Mouse (Mus musculus) hindbrain, postnatal 0 days (tissue): ENCODE measurements around the gene Wdfy2. TPM values are rescaled to one million over a fixed set of nuclear protein-coding genes. Genes with fewer than 3 reads are reported as not detected.

ENCODE experiments used
- ATAC-seq: fragments of 200-750 bp; cut with Nextera tagmentation; 2 replicates; pipeline ENCODE4 v1.8.0; 2017; ENCODE audit warnings: mild to moderate bottlenecking, moderate TSS enrichment, moderate library complexity
- DNase-seq: peaks from one replicate; pipeline ENCODE4 v3.0.0-alpha.2; 2015; ENCODE audit warnings: low spot score
- H3K27ac ChIP-seq: fragments of 300-500 bp; sonication (generic); 2 replicates; pipeline ENCODE4 v1.5.1; 2014; ENCODE audit warnings: mild to moderate bottlenecking
- H3K27me3 ChIP-seq: fragments of 300-500 bp; sonication (generic); 2 replicates; pipeline ENCODE4 v1.6.1; 2014; ENCODE audit warnings: low read length, mixed read lengths; ENCODE audit not compliant: insufficient read depth
- H3K36me3 ChIP-seq: fragments of 300-500 bp; sonication (generic); 2 replicates; pipeline ENCODE4 v1.6.1; 2014; ENCODE audit warnings: low read length, mixed read lengths; ENCODE audit not compliant: insufficient read depth
- H3K4me1 ChIP-seq: fragments of 300-500 bp; sonication (generic); 2 replicates; pipeline ENCODE4 v1.6.1; 2014; ENCODE audit warnings: antibody characterized with exemption, low read length, mixed read lengths; ENCODE audit not compliant: insufficient read depth
- H3K4me2 ChIP-seq: fragments of 300-500 bp; sonication (generic); 2 replicates; pipeline ENCODE4 v1.6.1; 2014; ENCODE audit warnings: low read depth, mild to moderate bottlenecking, low read length, moderate library complexity, mixed read lengths
- H3K4me3 ChIP-seq: fragments of 300-500 bp; sonication (generic); 2 replicates; pipeline ENCODE4 v1.5.1; 2014; ENCODE audit warnings: low read length
- H3K9ac ChIP-seq: fragments of 300-500 bp; sonication (generic); replicated peaks from 2 replicates; pipeline ENCODE4 v1.6.1; 2014; ENCODE audit warnings: mild to moderate bottlenecking, low read length, moderate library complexity, mixed read lengths
- H3K9me3 ChIP-seq: fragments of 300-500 bp; sonication (generic); 2 replicates; pipeline ENCODE4 v1.6.1; 2016; ENCODE audit warnings: low read length, mixed read lengths
- CTCF ChIP-seq: IDR thresholded peaks from 2 replicates; pipeline ENCODE4 v1.5.1; 2016; ENCODE audit warnings: antibody characterized with exemption, control low read depth, low read depth
- WGBS: fragments of 180-500 bp; shearing (Covaris S2); extraction: QIAGEN DNeasy Blood & Tissue Kit; methylation state at CpG from one replicate; pipeline ENCODE4 v1.1.7; 2014; 5-methylcytosine and 5-hydroxymethylcytosine counted together
- polyA plus RNA-seq: library from polyadenylated mRNA; unstranded; fragments of >200 nt; fragmentation: Nextera tagmentation; extraction: Ambion mirVana; gene quantifications from 2 replicates; pipeline ENCODE4 v1.2.1, GENCODE M21; 2015
- total RNA-seq: library from RNA; depleted of rRNA; stranded (reverse); fragments of >200 nt; gene quantifications from 2 replicates; pipeline ENCODE4 v1.2.3, GENCODE M21; 2014

Wdfy2 gene
- total and polyA plus RNA-seq, 2 experiments from 2014 or later: 4.6 to 20.6 TPM

DNA sequence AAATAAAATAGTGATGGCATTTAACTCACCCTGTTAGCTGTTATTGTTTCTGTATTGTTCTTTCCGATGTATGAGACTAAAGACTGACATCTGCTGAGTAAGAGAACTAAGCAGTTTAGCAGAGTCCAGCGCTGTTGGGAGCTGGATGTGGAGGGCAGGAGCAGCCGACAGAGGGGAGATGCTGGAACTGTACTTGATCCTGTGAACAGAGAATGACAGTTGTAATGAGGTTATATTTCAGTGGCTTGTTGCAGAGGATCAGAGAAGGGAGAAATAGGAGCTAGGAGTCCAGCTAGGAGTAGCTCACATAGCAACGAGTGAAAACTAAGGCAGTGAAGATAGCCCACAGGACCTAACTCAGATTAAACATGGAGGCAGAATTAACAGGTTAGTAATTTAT lies 36.3 kb downstream of the Wdfy2 start:
- Histone ChIP-seq H3K4me1 (no peaks in the 10 kb centered on the region), H3K36me3 (no peaks in the 10 kb centered on the region), H3K4me2 (no peak overlapping the region), H3K9ac (no peak overlapping the region), H3K27ac (no peak overlapping the region), H3K9me3 (no peaks in the 10 kb centered on the region), H3K27me3 (no peaks in the 10 kb centered on the region), H3K4me3 (no peak overlapping the region)
- no peak for ATAC-seq
- DNase-seq: no peak
- WGBS: 34% methylated on average over 4 of the region's 4 CpGs
- no peak for TF ChIP-seq CTCF

DNA sequence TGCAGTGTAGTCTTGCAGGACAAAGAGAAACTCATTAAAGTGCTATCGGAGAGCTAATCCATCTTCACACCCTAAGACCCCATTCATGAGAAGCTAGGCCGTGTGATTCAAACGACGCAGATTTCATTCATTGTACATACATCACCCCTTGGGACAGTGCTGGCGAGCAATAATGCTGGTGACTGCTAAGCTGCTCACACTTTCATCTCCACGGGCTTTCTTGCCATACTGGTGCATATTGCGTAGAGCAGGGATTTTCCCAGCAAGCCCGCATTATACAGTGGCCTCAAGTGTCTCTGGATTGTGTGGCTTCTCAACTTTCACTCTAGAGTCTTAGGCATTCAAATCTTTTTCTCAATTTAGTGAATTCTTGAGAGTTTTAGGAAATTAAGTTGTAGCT lies 36.9 kb downstream of the Wdfy2 start:
- Histone ChIP-seq H3K4me3 (no peak overlapping the region), H3K9me3 (no peaks in the 10 kb centered on the region), H3K4me1 (peaks cover under 1% of the 10 kb centered on the region; the same call in 1 of the 2 replicates), H3K27me3 (no peaks in the 10 kb centered on the region), H3K9ac (no peak overlapping the region), H3K4me2 (no peak overlapping the region), H3K27ac (no peak overlapping the region), H3K36me3 (no peaks in the 10 kb centered on the region)
- DNase-seq: peak; percentile 16
- WGBS: 40% methylated on average over 8 of the region's 8 CpGs
- TF ChIP-seq CTCF: no peak
- no peak for ATAC-seq

DNA sequence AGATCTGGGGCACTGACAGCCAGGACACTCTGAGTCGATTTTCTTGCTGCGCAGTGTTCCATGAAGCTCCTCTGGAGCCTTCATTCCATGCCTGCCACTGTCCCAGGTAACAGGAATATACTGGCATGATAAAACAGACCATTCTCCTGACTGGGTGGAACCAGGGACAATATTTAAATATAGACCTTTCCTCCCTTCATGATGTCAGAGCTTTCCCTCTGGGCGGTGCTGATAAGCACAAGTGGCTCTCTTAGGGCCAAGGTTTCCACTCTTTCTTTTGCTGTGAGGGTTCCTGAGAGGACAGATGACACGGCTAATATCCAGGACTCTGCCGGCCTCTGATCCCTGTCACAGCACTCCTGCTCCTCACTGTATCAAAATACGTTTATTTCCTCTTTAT lies 40.6 kb downstream of the Wdfy2 start:
- 66% methylated on average over 6 of the region's 6 CpGs for WGBS

DNA sequence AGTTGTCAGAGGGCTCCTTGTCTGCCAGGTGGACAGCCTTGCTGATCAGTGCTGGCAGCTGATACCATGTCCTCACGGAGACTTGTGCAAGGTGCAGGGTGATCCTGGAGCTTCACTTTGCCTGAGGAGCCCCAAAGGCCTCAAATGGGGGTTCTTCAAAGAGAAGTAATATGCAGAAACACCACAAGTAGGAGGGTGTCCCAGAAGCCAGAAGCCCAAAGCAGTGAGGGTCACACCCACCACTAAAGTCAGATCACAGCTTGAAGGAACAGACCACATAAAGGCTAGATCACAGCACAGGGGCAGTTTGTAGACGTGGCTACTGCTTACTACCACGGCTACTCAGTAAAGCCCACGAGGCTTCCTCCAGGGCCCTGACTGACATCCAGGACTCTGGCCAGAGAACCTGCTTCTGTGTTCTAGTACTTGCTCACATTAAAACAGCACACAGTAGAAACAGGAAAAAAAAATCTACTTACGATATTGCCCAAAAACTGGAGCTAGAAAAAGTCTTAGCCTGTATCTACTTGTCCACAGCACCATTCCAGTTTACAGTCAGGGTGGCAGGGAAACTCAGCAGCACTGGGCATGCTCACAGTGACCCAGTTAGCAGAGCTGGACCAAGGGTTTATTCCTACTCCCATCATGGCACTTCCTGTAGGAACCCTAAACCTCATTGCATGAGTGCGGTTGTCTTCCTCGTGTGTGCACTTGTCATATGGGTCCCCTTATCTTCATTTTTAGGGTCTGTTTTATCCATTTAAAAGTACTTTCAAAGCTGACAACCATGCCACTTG lies 41.4 kb downstream of the Wdfy2 start:
- ATAC-seq (no peak), DNase-seq (no peak)
- Histone ChIP-seq H3K27me3 (no peaks in the 10 kb centered on the region), H3K9ac (no peak overlapping the region), H3K4me2 (no peak overlapping the region), H3K4me3 (no peak overlapping the region), H3K4me1 (peaks cover 18% of the 10 kb centered on the region; the same call in 1 of the 2 replicates), H3K36me3 (no peaks in the 10 kb centered on the region), H3K9me3 (no peaks in the 10 kb centered on the region), H3K27ac (peak overlapping the region; percentile 75; the same call in 1 of the 2 replicates)
- TF ChIP-seq CTCF: no peak
- WGBS: 56% methylated on average over 7 of the region's 7 CpGs

More for the DNA sequence above, 40.6 kb downstream of the Wdfy2 start:
- Histone ChIP-seq H3K4me1 (peaks cover 18% of the 10 kb centered on the region; the same call in 1 of the 2 replicates), H3K36me3 (no peaks in the 10 kb centered on the region), H3K9ac (no peak overlapping the region), H3K4me3 (no peak overlapping the region), H3K4me2 (no peak overlapping the region), H3K9me3 (no peaks in the 10 kb centered on the region), H3K27ac (no peak overlapping the region), H3K27me3 (no peaks in the 10 kb centered on the region)
- DNase-seq (no peak), ATAC-seq (no peak)
- TF ChIP-seq CTCF: no peak

DNA sequence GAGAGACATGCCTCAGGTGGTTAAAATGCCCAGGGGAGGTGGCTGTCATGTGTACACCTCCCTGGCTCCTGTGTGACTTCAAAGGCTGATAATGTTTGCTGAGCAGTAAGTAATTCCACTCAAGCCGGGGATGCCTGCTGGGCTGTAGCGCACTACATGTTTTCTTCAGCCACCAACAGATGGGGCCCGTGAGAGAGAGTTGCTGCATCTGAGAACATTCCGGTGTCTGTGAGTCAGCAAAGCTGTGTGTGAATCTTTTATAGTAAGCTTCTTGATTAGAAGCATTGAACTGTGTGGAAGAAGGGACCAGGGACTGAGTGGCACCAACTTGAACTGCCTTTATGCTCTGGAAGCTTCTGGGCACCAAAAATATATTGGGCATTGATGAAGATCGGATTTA lies 42.0 kb downstream of the Wdfy2 start:
- no peak overlapping the region for H3K9ac ChIP-seq
- peak overlapping the region; percentile 75 for H3K27ac ChIP-seq
- ATAC-seq: peak; percentile 84
- DNase-seq: peak; percentile 88
- no peaks in the 10 kb centered on the region for H3K27me3 ChIP-seq
- peak; percentile 75 for TF ChIP-seq CTCF
- no peaks in the 10 kb centered on the region for H3K9me3 ChIP-seq
- H3K4me2 ChIP-seq: 0 out of 2 replicates have a peak overlapping the region, but pooled peaks have one; percentile 6
- H3K4me1 ChIP-seq: peaks cover 18% of the 10 kb centered on the region; the same call in 1 of the 2 replicates
- H3K36me3 ChIP-seq: no peaks in the 10 kb centered on the region
- WGBS: 8% methylated on average over 5 of the region's 5 CpGs
- no peak overlapping the region for H3K4me3 ChIP-seq

DNA sequence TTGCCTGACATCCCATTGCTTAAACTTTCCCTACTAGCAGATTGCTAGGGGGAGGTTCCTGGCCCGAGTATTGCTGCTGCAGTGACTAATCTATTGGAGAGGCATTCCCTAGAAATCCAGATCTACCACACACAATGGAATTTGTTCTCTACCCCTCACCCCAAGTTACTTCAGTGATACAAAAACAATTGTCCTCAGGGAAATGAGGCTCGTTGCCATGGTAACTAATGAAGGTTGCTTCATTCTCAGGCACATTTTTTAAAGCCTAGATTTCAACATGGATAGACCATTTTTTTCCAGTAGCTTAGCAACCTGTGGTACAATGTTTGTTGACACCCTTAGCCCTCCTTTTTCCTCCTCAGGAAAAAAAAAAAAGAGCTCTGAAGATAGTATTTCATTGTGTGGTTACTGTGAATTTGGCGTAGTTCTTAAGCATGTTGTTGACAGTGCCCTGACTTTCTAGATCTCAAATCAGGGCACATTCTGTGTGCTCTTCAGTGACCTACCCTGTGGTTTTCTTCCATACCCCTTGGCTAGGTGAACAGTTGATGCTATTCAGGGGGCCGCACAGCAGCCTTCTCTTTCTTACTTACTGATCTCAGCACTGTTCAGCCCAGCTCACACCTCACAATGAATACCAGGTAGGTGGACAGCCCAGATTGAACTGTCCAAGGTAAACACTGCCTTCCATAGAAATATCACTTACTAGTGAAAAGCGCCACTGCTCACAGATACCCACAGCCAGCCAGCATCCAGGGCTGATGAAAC lies 42.8 kb downstream of the Wdfy2 start:
- 41% methylated on average over 5 of the region's 5 CpGs for WGBS
- ATAC-seq (peak; percentile 72), DNase-seq (peak; percentile 87)
- Histone ChIP-seq H3K4me3 (no peak overlapping the region), H3K27ac (peak overlapping the region; percentile 75), H3K4me2 (0 out of 2 replicates have a peak overlapping the region, but pooled peaks have one; percentile 6), H3K4me1 (peaks cover 18% of the 10 kb centered on the region; the same call in 1 of the 2 replicates), H3K27me3 (no peaks in the 10 kb centered on the region), H3K9ac (no peak overlapping the region), H3K9me3 (no peaks in the 10 kb centered on the region), H3K36me3 (no peaks in the 10 kb centered on the region)
- TF ChIP-seq CTCF: no peak
